Mouse (Mus musculus) CH12.LX (cell line): Measurements from ENCODE around the gene Adipor2. TPM values are rescaled to one million over a fixed set of nuclear protein-coding genes. Genes with fewer than 3 reads are reported as not detected.

ENCODE experiments used
- DNase-seq: peaks from one replicate; pipeline ENCODE4 v3.0.0-alpha.2; 2013; ENCODE audit errors: extremely low read depth
- H3K27ac ChIP-seq: 2 replicates; pipeline ENCODE4 v1.5.1; 2012; ENCODE audit warnings: low read depth, mild to moderate bottlenecking, control low read depth, moderate library complexity; ENCODE audit not compliant: insufficient read depth
- H3K27me3 ChIP-seq: replicated peaks from 2 replicates; pipeline ENCODE3; 2012; ENCODE audit warnings: inconsistent platforms
- H3K36me3 ChIP-seq, 2 experiments: replicated peaks in 1 of 2; 2 replicates each; pipeline versions ENCODE3 to v1.6.1; 2012; ENCODE audit warnings: inconsistent platforms in 1 of 2, low read length in 1 of 2, mild to moderate bottlenecking in 1 of 2, mixed read lengths in 1 of 2, moderate library complexity in 1 of 2; ENCODE audit not compliant: control insufficient read depth in 1 of 2, insufficient read depth in 1 of 2
- H3K4me1 ChIP-seq, 2 experiments: 2 replicates each; pipeline ENCODE4 v1.6.1; 2012; ENCODE audit warnings: inconsistent platforms in 1 of 2, moderate library complexity in 1 of 2; ENCODE audit not compliant: insufficient read depth in 2 of 2, control insufficient read depth in 1 of 2
- H3K4me2 ChIP-seq: 2 replicates; pipeline ENCODE4 v1.6.1; 2012; ENCODE audit warnings: low read depth, mild to moderate bottlenecking, control low read depth; ENCODE audit not compliant: poor library complexity, insufficient read depth, severe bottlenecking
- H3K4me3 ChIP-seq, 3 experiments: fragments of 150-350 bp in 1 of 3; sonication (generic) in 1 of 3; replicated peaks in 1 of 3; 2 replicates each; pipeline versions ENCODE3 to v1.5.1; 2011 to 2012; ENCODE audit warnings: low read depth in 2 of 3, low read length in 2 of 3, mild to moderate bottlenecking in 2 of 3, moderate library complexity in 2 of 3, control low read depth in 1 of 3, improper control_type of control experiment in 1 of 3, inconsistent platforms in 1 of 3, mixed read lengths in 1 of 3; ENCODE audit not compliant: poor library complexity in 1 of 3
- H3K79me2 ChIP-seq: replicated peaks from 2 replicates; pipeline ENCODE4 v1.6.1; 2012; ENCODE audit warnings: mild to moderate bottlenecking, moderate library complexity; ENCODE audit not compliant: control insufficient read depth, poor library complexity, insufficient read depth, severe bottlenecking; ENCODE audit errors: extremely low read depth
- H3K9ac ChIP-seq: 2 replicates; pipeline ENCODE4 v1.6.1; 2012; ENCODE audit warnings: low read depth, mild to moderate bottlenecking, control low read depth, moderate library complexity; ENCODE audit not compliant: insufficient read depth
- H3K9me3 ChIP-seq: replicated peaks from 2 replicates; pipeline ENCODE3; 2012; ENCODE audit warnings: low read length, inconsistent platforms, mixed read lengths
- BHLHE40 ChIP-seq: IDR thresholded peaks from 2 replicates; pipeline ENCODE4 v1.6.1; 2011; ENCODE audit warnings: mild to moderate bottlenecking, low read depth, low read length, improper control_type of control experiment
- CHD2 ChIP-seq: IDR thresholded peaks from 2 replicates; pipeline ENCODE4 v1.6.1; 2011; ENCODE audit warnings: low read length, improper control_type of control experiment
- E2F4 ChIP-seq: IDR thresholded peaks from 2 replicates; pipeline ENCODE4 v1.6.1; 2011; ENCODE audit warnings: low read depth, low read length, improper control_type of control experiment; ENCODE audit not compliant: insufficient replicate concordance
- ELF1 ChIP-seq: IDR thresholded peaks from 2 replicates; pipeline ENCODE4 v1.6.1; 2014; ENCODE audit warnings: low read depth, mild to moderate bottlenecking, inconsistent platforms, low read length, improper control_type of control experiment
- EP300 ChIP-seq: IDR thresholded peaks from 2 replicates; pipeline ENCODE4 v1.6.1; 2011; ENCODE audit warnings: low read length, improper control_type of control experiment
- HCFC1 ChIP-seq: IDR thresholded peaks from 2 replicates; pipeline ENCODE4 v1.6.1; 2012; ENCODE audit warnings: low read depth, mild to moderate bottlenecking, inconsistent platforms, low read length, improper control_type of control experiment
- JUN ChIP-seq: IDR thresholded peaks from 2 replicates; pipeline ENCODE4 v1.6.1; 2011; ENCODE audit warnings: low read depth, mild to moderate bottlenecking, low read length, improper control_type of control experiment, moderate library complexity; ENCODE audit not compliant: insufficient read depth
- JUND ChIP-seq: conservative IDR thresholded peaks from 2 replicates; pipeline ENCODE4 v1.6.1; 2011; ENCODE audit warnings: low read depth, low read length, improper control_type of control experiment
- KAT2A ChIP-seq: IDR thresholded peaks from 2 replicates; pipeline ENCODE4 v1.6.1; 2012; ENCODE audit warnings: low read length, improper control_type of control experiment, inconsistent platforms; ENCODE audit not compliant: insufficient replicate concordance
- MEF2A ChIP-seq: IDR thresholded peaks from 2 replicates; pipeline ENCODE4 v1.6.1; 2014; ENCODE audit warnings: low read depth, mild to moderate bottlenecking, inconsistent platforms, low read length, improper control_type of control experiment, borderline replicate concordance
- MXI1 ChIP-seq: IDR thresholded peaks from 2 replicates; pipeline ENCODE4 v1.6.1; 2011; ENCODE audit warnings: mild to moderate bottlenecking, low read depth, low read length, improper control_type of control experiment
- POLR2A ChIP-seq: IDR thresholded peaks from 2 replicates; pipeline ENCODE4 v1.6.1; 2011; ENCODE audit warnings: low read depth, mild to moderate bottlenecking, improper control_type of control experiment, low read length
- POLR2AphosphoS2 ChIP-seq: IDR thresholded peaks from 2 replicates; pipeline ENCODE4 v1.6.1; 2011; ENCODE audit warnings: low read depth, low read length, improper control_type of control experiment
- RAD21 ChIP-seq: IDR thresholded peaks from 2 replicates; pipeline ENCODE4 v1.6.1; 2011; ENCODE audit warnings: low read depth, mild to moderate bottlenecking, low read length, improper control_type of control experiment, moderate library complexity
- SIN3A ChIP-seq: IDR thresholded peaks from 2 replicates; pipeline ENCODE4 v1.6.1; 2012; ENCODE audit warnings: low read length, improper control_type of control experiment, inconsistent platforms
- TBP ChIP-seq: conservative IDR thresholded peaks from 2 replicates; pipeline ENCODE4 v1.6.1; 2011; ENCODE audit warnings: low read depth, low read length, improper control_type of control experiment
- USF1 ChIP-seq: IDR thresholded peaks from 2 replicates; pipeline ENCODE4 v1.6.1; 2014; ENCODE audit warnings: low read depth, mild to moderate bottlenecking, inconsistent platforms, low read length, improper control_type of control experiment
- ZC3H11A ChIP-seq: IDR thresholded peaks from 2 replicates; pipeline ENCODE4 v1.6.1; 2012; ENCODE audit warnings: low read depth, mild to moderate bottlenecking, inconsistent platforms, low read length, improper control_type of control experiment
- dilution Hi-C: fragments of 300-500 bp; cut with MboI; formaldehyde crosslinking; loops from 2 replicates; pipeline ENCODE4 v1.14.3; 2020; ENCODE audit warnings: low sequenced_read_pairs; ENCODE audit not compliant: extremely low pct_unique_long_range_greater_than_20kb, extremely low pct_ligation_motif_present
- in situ Hi-C: fragments of 300-500 bp; cut with MboI; formaldehyde crosslinking; loops from 3 replicates; pipeline ENCODE4 v1.14.3; 2019; ENCODE audit warnings: low sequenced_read_pairs, low pct_ligation_motif_present, low pct_unique_long_range_greater_than_20kb, mixed read lengths
- polyA plus RNA-seq: library from polyadenylated mRNA; unstranded; fragments of >175 nt; gene quantifications from 2 replicates; pipeline ENCODE4 v1.2.1, GENCODE M21; 2012; ENCODE audit warnings: low read depth; ENCODE audit not compliant: insufficient read length
- total RNA-seq, 2 experiments: library from RNA; depleted of rRNA; stranded (reverse); fragments of 300-350 nt in 1 of 2; fragments of >200 nt in 1 of 2; gene quantifications; 2 replicates each; pipeline ENCODE4 v1.2.3; 2012 to 2014

The Adipor2 gene
- total and polyA plus RNA-seq, 3 experiments, result 29.8 to 43.5 (median 40.3) TPM

DNA sequence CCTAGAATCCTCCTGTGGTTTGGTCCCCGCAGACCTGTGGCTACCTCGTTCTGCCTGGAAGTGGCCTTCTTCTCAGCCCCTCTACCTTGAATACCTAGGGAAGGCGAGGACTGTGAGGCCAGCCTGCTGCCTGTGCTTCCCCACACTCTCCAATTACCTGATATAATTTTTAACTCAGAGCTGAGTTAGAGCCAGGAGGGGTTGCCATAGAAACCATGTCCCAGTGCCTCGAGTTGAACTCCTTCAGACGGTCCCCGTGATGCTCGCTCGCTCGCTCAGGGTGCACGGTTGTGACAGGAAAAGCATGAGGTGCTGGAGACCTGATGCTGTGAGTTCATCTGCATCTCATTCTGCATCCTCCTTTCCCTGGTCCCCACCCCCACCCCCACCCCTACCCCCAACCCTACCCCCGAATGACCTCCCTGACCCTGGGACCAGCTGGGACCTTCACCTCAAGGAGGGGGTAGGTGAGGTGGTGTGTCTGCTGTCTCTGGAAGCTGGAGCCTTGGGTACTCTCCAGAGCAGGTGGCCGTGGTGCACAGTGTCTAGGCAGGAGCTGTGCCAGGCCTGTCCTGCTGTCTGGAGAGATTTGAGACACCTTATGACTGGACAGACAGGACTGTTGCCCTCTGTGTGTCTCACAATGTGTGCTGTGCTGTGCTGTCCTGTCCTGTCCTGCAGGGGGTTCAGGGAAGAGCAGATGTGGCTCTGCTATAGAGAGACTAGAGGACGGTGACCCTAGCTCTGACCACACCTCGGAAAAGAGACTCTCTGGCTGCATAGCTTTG, 103.7 kb downstream of the Adipor2 start:
- dilution Hi-C loops (no loop called here), in situ Hi-C loops (no loop called here)
- Histone ChIP-seq H3K27ac (no peak overlapping the region), H3K9me3 (no peaks in the 10 kb centered on the region), H3K4me1 (0 out of 4 replicates have a peak, but pooled peaks cover 0 to 2% of the 10 kb centered on the region in 2 experiments), H3K36me3 (no peaks in the 10 kb centered on the region), H3K9ac (no peak overlapping the region), H3K79me2 (no peaks in the 10 kb centered on the region), H3K4me3 (no peak overlapping the region), H3K27me3 (peaks cover 97% of the 10 kb centered on the region), H3K4me2 (no peak overlapping the region)
- no peak for DNase-seq
- TF ChIP-seq RAD21 (no peak), SIN3A (no peak), EP300 (no peak), MEF2A (no peak), JUND (no peak), HCFC1 (no peak), BHLHE40 (no peak), ZC3H11A (no peak), ELF1 (no peak), KAT2A (no peak), POLR2A (no peak), POLR2AphosphoS2 (no peak)

DNA sequence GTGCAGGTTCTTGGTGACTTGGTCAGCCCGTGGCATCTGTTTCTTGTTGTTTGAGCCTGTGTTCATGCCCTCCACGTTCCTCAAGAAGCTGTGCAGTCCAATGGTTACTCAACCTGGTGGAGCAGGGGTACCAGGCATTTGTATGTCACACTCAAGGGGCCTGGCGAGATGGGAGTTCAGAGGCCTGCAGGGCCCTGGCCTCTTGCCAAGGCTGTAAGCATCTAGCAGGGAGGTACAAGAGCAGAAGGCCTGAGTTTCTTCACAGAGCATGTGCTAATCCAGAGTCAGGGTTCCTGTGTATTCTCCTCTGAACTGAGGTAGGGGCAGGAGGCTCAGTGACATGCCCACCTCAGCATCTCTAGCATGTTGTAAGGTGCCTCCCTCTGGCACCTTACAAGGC, 104.4 kb downstream of the Adipor2 start:
- DNase-seq, result no peak
- Histone ChIP-seq H3K4me3 (no peak overlapping the region), H3K36me3 (no peaks in the 10 kb centered on the region), H3K4me1 (0 out of 4 replicates have a peak, but pooled peaks cover 0 to 2% of the 10 kb centered on the region in 2 experiments), H3K27ac (no peak overlapping the region)
- in situ Hi-C loops, result no loop called here
- TF ChIP-seq KAT2A (no peak), USF1 (no peak), HCFC1 (no peak), MXI1 (no peak), ZC3H11A (no peak), JUN (no peak), E2F4 (no peak), TBP (no peak), CHD2 (no peak)
- TF ChIP-seq, all 38 proteins: peak for 0
- no peaks in the 10 kb centered on the region for H3K79me2 ChIP-seq
- peaks cover 96% of the 10 kb centered on the region for H3K27me3 ChIP-seq
- no peak overlapping the region for H3K4me2 ChIP-seq
- H3K9ac ChIP-seq, result no peak overlapping the region
- dilution Hi-C loops, result no loop called here
- H3K9me3 ChIP-seq, result no peaks in the 10 kb centered on the region
